Mouse (Mus musculus) cerebellum, adult 2 months (tissue): ENCODE measurements around the gene Dlst.

ENCODE experiments used
- CTCF ChIP-seq: fragments of 200-500 bp; IDR thresholded peaks from 2 replicates; pipeline ENCODE4 v1.5.1; 2011; ENCODE audit warnings: low read depth, mild to moderate bottlenecking, control low read depth, low read length, moderate library complexity, borderline replicate concordance; ENCODE audit not compliant: insufficient read depth
- POLR2A ChIP-seq: fragments of 200-500 bp; IDR thresholded peaks from 2 replicates; pipeline ENCODE4 v1.6.1; 2011; ENCODE audit warnings: low read length, control low read depth, borderline replicate concordance; ENCODE audit not compliant: insufficient read depth

DNA sequence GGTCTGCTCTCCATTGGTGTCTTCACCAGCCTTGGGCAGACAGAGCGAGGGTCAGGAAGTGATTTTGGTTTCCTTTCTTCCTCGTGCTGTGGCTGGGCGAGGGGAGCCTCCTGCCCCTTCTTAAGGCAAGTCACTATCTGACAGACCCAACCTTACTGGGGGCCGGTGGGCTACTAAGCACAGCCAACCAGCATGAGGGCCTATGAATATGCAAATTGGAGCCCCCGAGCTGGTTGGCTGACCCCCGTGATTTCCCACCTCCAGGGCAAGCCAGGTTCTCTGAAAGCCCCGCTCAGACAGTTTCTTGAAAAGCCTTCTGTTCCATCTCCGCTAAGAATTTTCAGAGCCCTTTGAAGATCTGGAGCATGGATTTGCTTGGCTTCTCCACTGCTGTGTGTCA, 4.3 kb upstream of the Dlst start:
- TF ChIP-seq CTCF, result no peak
- no peak for TF ChIP-seq POLR2A
